Mouse (Mus musculus): ENCODE results near the gene Mbnl1. TPM values are rescaled to one million over a fixed set of nuclear protein-coding genes. Genes with fewer than 3 reads are reported as not detected.

Gene Mbnl1
- total RNA-seq, 2 experiments from 2014 or later: 125 to 154 TPM

DNA sequence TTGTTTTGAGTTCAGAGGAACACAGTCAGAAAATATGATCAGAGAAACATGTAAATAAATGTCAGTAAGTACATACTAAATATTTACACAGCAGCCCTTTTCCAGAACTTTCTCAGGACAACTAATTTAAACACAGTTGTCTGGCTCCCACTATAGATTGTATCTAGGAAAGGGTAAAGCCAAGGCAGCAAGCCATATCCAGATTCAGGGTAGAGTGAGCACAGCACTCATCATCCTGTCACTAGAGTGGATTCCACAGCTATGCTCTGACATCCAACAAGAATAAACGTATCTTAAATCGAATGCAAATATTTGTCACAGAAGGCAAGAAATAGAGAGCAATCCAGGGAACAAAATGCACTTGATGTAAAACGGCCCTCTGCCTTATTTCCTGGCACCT lies 165.9 kb downstream of the Mbnl1 start:
- intact Hi-C loops (cut with DNase I): no loop called here
- no peak for DNase-seq (ENCODE audit: low spot score in 2 of 2)

DNA sequence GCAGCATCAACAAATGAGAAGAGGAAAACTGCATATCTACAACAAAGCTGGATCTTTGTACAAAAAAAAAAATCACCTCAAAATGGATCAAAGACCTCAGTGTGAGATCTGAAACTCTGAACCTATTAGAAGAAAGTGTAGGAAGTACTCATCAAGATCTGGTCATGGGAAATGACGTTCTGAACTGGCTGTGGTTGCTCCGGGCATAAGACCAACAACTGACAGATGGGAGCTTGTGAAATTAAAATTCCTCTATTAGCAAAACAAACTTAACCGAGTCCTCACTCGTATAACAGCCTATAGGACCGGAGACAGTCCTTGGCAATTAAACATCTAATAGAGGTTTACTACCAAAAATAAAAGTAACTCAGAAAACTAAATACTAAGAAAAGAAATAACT lies 166.5 kb downstream of the Mbnl1 start:
- no peak for DNase-seq (ENCODE audit: low spot score in 2 of 2)
- intact Hi-C loops (cut with DNase I): no loop called here

GRCm38 (mm10) chr3:60642227-60642626 lies 169.6 kb downstream of the Mbnl1 start:
- no peak for DNase-seq (ENCODE audit: low spot score in 2 of 2)
- intact Hi-C loops (cut with DNase I): no loop called here

DNA sequence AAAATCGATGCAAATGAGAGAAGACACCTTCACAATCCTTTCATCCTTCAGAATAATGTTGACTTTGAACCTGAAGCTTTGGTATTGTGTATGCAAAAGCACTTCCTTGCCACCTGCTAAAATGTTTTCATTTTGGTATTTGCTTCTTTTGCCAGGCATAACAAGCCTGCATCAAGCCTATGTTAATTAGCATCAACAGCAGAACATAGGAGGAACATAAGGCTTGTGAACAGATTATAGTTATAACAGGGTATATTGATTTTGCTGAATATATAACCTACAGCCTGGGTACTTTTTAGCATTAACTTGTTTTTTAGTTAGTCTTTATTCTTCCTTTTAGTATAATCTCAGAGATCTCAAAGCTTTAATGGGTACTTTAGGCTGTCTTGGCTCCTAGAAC lies 172.9 kb downstream of the Mbnl1 start:
- intact Hi-C loops (cut with DNase I): no loop called here
- no peak for DNase-seq (ENCODE audit: low spot score in 2 of 2)

GRCm38 (mm10) chr3:60648293-60648692 lies 175.7 kb downstream of the Mbnl1 start:
- no peak for DNase-seq (ENCODE audit: low spot score in 2 of 2)
- intact Hi-C loops (cut with DNase I): no loop called here

DNA sequence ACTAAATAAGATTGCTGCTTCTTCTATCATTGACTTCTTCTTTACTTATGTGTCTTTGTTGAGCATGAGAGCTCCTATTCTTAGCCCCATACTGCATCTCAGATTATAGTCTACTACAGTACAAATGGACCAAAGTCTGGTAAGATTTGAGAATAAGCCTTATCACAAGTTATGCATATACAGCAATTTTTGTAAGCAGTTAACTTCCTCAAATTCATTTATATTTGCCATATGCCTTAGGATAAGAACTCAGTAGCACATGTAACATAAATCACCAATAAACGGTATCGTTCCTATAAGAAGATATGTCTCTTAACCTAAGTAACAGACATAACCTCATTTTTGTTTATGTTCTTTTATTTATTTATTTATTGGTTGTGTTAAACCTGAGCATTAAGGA lies 188.1 kb downstream of the Mbnl1 start:
- DNase-seq (ENCODE audit: low spot score in 2 of 2): no peak
- intact Hi-C loops (cut with DNase I): no loop called here

Measured in left cerebral cortex, postnatal 36 days (tissue).